Mouse (Mus musculus) hematopoietic stem cell, adult 5-6 weeks (primary cell): Measurements from ENCODE around the gene Nos1ap. TPM values are rescaled to one million over a fixed set of nuclear protein-coding genes. Genes with fewer than 3 reads are reported as not detected.
A peak's percentile ranks its signal among the peaks of the same experiment; 100 is the strongest.

Experiments used
- ATAC-seq, 2 experiments: fragments of 125-278 bp in 1 of 2; replicated peaks in 1 of 2; 2 replicates each; pipeline ENCODE4 v1.8.0; 2016 to 2017; ENCODE audit warnings: inconsistent platforms in 2 of 2, mild to moderate bottlenecking in 2 of 2, moderate number of reproducible peaks in 2 of 2, low read depth in 1 of 2, moderate TSS enrichment in 1 of 2; ENCODE audit not compliant: low FRiP score in 2 of 2, poor library complexity in 2 of 2, severe bottlenecking in 2 of 2, insufficient read depth in 1 of 2, low TSS enrichment in 1 of 2
- total RNA-seq: library from RNA; stranded (forward); fragments of 172-1452, 232-1000 nt; gene quantifications from 2 replicates; pipeline ENCODE4 v1.2.3, GENCODE M21; 2017

The Nos1ap gene
- total RNA-seq, 1 experiment from 2014 or later = 5.7 TPM

GRCm38 (mm10) chr1:170385416-170385815 lies 204.2 kb downstream of the Nos1ap start:
- ATAC-seq = no peak

DNA sequence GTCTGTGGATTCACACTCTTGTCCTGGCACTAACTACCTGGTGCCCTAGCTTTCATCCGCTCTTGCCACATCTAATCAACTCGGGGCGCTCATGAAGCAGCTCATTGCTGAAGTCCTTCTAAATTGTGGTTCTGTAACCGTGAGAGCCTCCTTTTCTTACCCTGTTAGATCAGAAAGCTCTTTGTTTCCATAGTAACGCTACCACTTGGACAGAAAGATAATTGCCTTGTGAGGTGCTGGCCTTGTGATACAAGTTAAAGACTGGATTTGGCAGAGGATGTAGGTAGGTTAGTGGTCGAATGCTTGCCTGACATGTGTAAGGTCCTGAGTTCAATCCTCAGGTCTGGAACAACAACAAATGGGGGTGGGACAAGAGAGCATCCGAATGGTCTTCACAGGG lies 206.1 kb downstream of the Nos1ap start:
- no peak for ATAC-seq

- ATAC-seq = no peak
Observed at GRCm38 (mm10) chr1:170381457-170381856, 208.2 kb downstream of the Nos1ap start.

DNA sequence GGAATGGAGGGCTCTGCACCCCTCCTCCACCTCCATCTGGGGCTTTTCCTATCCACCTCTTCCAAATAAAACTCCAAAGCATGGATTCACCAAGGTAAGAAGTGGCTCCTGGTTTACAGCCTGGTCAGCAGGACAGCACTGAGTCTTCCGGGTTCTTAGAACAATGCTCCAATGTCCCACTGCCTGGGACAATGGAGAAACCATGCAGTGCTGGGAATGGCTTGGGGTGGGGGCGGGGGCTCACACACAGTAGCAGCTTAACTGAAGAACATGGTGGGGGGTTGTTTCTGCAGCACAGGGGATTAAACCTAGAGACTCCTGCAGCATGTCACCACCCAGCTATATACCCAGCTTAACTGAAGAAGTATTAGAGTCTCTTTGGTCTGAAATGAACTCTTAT lies 209.2 kb downstream of the Nos1ap start:
- ATAC-seq = no peak

DNA sequence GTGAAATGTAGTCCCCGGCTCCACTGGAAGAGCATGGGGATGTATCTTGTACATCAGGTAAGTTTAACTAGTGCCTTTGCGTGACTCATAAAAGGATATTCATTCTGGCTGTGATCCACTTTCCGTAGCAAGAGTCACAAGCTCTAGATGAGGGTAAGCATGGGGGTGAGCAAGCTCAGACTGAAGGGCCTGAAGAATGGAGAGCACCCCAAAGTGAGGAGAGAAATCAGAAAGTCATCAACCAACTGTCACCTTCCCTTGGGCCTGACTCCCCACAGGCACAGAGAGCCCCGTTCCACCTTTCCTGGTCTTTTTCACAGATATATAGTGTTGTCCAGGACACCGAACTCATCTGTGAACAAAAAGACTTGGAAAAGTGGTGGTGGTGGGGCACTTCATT lies 213.9 kb downstream of the Nos1ap start:
- no peak for ATAC-seq

GRCm38 (mm10) chr1:170373750-170374149 lies 215.9 kb downstream of the Nos1ap start:
- no peak for ATAC-seq

GRCm38 (mm10) chr1:170371191-170371792 lies 218.4 kb downstream of the Nos1ap start:
- ATAC-seq = no peak

GRCm38 (mm10) chr1:170368864-170369263 lies 220.8 kb downstream of the Nos1ap start:
- ATAC-seq = no peak

DNA sequence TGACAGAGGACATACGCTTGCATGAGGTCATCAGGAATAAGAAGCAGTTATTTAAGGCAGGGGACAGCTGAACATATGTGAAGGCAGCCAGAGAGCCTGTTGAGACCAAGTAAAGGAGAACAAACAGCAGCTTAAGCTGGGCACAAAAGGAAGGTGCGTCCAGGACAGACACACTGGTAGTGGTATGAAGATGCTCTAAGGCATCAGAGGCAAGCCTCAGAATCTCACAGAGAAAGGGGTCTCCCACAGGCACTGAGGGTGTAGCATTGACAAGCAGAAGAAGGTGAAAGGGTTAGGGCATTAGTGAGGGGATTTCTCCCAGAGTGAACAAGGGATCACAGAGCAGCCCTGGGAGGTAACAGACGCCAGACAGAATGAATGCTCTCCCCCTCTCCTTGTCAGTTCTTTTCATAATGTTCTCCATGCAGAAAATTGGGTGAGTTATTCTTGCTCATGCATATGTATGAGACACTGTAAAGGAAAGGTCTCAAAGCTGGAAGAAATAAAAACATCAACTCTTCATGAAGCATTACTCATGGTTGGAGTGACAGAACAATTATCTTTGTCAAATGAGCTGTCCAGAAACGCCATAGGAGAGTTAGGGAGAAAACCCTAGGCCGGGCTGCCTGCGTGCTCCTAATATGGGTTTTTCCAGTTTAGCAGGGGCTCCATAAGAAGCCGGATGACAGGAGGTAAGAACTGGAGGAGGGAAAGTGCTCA lies 222.5 kb downstream of the Nos1ap start:
- no peak for ATAC-seq

- no peak for ATAC-seq
Observed at GRCm38 (mm10) chr1:170363746-170364145, 225.9 kb downstream of the Nos1ap start.

DNA sequence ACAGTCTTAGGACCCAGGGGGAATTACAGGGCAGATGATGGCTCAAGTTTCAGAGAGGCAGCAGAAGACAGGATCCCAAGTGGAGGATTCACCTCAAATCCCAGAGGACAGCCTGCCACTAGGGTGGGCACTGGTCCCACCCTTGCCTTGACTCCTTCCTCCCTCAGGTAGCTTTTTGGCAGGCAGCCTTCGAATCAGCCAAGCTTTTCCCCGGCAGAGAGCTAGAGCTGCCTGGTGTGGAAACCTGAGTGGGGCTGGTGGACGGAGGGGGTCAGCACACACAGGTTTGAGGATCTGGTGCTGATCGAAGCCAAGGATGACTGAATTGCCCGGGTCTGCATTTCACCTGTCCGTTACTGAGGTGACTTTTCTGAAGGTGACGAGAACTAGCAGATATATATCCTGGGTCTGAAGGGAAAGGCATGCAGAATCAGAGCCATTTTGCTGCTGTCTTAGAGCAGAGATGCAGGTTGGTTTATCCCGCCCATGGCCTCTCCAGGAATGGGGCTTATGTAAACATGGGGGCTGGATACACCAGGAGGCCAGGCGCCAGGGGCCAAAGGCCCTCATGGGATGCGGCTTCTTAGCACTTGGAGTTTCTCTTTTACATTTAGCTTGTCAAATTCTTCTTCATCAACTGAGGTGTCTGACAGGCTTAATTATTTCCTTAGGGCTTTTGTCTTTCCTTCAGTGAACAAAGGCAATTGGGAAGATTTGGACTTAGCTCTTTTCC lies 229.3 kb downstream of the Nos1ap start:
- no peak for ATAC-seq

GRCm38 (mm10) chr1:170353335-170353734 lies 236.3 kb downstream of the Nos1ap start:
- ATAC-seq = no peak

GRCm38 (mm10) chr1:170351080-170351479 lies 238.6 kb downstream of the Nos1ap start:
- ATAC-seq = no peak

DNA sequence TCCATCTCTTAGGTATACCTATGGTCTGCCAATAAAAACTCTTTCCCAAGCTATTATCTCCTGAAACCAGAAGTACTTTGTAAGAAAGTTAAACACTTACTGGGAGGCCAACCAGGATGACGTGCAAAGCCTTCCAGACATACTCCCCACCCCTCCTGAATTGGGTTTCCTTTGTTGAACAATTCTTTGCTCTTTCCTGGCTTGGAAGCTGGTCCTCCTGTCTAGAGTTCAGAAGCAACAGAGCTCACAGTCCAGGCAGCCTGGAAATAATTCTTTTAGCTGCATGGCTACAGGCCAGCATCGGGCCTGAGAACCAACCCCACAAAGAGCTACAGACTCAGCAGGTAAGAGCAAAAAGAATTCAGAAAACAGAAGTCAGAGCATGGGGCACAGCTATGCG lies 243.4 kb downstream of the Nos1ap start:
- ATAC-seq = no peak

GRCm38 (mm10) chr1:170343906-170344305 lies 245.8 kb downstream of the Nos1ap start:
- no peak for ATAC-seq

GRCm38 (mm10) chr1:170343081-170343480 lies 246.6 kb downstream of the Nos1ap start:
- ATAC-seq = no peak

- peak; percentile 21 to 53; a peak in 1 of 4 replicates for ATAC-seq
Observed at GRCm38 (mm10) chr1:170339943-170340342, 249.7 kb downstream of the Nos1ap start.

DNA sequence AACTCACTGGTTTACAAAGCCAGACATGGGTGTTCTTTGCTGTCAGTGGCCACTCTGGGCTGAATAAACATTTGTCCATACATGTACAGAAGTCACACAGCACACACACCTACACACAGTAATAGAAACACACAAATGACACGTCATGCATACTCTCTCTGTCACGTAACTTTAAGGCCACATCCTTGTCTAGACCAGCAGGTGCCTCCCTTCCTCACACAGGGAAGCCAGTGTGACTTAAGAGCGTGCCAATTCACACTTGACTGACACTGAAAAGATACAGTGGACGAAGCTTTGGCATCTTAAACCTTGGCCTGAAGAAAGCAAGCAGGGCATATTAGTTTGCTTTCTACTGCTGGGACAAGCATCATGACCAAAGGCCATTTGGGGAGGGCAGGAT lies 256.9 kb downstream of the Nos1ap start:
- ATAC-seq = no peak
